ENCODE assay signal across 11 mouse cellular contexts in the genomic region with DNA sequence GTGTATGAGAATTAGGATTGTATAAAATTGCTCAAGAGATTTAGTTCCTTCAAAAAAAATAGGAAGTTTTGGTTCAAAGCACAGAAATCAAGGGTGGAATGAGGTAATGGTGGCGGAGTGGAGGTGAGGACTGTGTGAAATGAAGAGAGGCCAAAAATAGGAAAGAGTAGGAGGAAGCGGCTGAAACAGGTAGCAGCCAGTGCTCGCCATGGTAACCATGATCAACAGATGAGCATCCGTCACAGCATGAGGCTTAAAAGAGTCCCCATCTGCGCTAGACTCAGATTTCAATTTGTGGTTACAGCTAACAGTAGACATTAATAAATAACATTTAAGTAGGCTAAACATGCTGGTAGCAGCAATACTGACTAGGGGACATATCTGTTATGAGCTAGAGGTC. TPM values are rescaled to one million over a fixed set of nuclear protein-coding genes. Genes with fewer than 3 reads are reported as not detected.
DNase-seq lines count a peak whose midpoint lies in the region; ATAC-seq lines count a peak whose summit lies in the region.
"Had no signal": no experiment of that assay in that cellular context is flagged by ENCODE, and none has a peak within 500 bp of the region (broad histone marks: within the 10 kb centered on the region; RNA-seq: fewer than 3 reads in every experiment).

No protein-coding gene starts in this region.

- no peak overlapping the region for H3K4me3 ChIP-seq in hindbrain, embryonic 16.5 days (ENCODE audit: low read length)
- H3K4me3 ChIP-seq in hindbrain, embryonic 11.5 days (ENCODE audit: low read depth, low read length), result no peak overlapping the region
- H3K4me3 ChIP-seq in intestine, embryonic 15.5 days (replicated peaks), result no peak overlapping the region

- H3K27ac ChIP-seq in hindbrain, embryonic 16.5 days (ENCODE audit: low read depth, low read length), result no peak overlapping the region
- H3K27ac ChIP-seq in hindbrain, embryonic 11.5 days (ENCODE audit: low read depth, low read length), result no peak overlapping the region
- no peak overlapping the region for H3K27ac ChIP-seq in intestine, embryonic 15.5 days
- H3K27ac ChIP-seq: kidney, postnatal 0 days had no signal

- H3K4me1 ChIP-seq in hindbrain, embryonic 16.5 days (ENCODE audit: control insufficient read depth, insufficient read depth, low read depth, low read length), result peaks cover 4% of the 10 kb centered on the region
- no peaks in the 10 kb centered on the region for H3K4me1 ChIP-seq in hindbrain, embryonic 11.5 days (replicated peaks; ENCODE audit: control insufficient read depth, insufficient read depth, low read length)
- peaks cover 10% of the 10 kb centered on the region; the same call in 1 of the 2 replicates for H3K4me1 ChIP-seq in intestine, embryonic 15.5 days (replicated peaks)

- no peak overlapping the region for H3K9ac ChIP-seq in hindbrain, embryonic 16.5 days (ENCODE audit: low read depth, low read length)
- no peak overlapping the region for H3K9ac ChIP-seq in hindbrain, embryonic 11.5 days (ENCODE audit: low read depth, low read length)
- no peak overlapping the region for H3K9ac ChIP-seq in intestine, embryonic 15.5 days

- intact Hi-C loops in left cerebral cortex, postnatal 25 days (cut with DNase I), result no loop called here

- no peak for DNase-seq in hindbrain, embryonic 11.5 days (ENCODE audit: low spot score)
- DNase-seq in A20 (ENCODE audit: low read depth, low spot score), result peak; percentile 51
- DNase-seq in T-cell, adult 2 months (ENCODE audit: low spot score), result peak; percentile 65
- peak; percentile 41 to 75 for DNase-seq in left cerebral cortex, postnatal 25 days (ENCODE audit: low spot score in 2 of 2)
- DNase-seq in thymus, postnatal 25 days, result no peak
- DNase-seq in gastrocnemius, postnatal 4 days (ENCODE audit: low spot score in 2 of 2), result no peak
- DNase-seq: lung, postnatal 4 days; thymus, adult 2 months had no signal

- no peaks in the 10 kb centered on the region for H3K36me3 ChIP-seq in hindbrain, embryonic 16.5 days (ENCODE audit: control insufficient read depth, insufficient read depth, low read length)
- H3K36me3 ChIP-seq in hindbrain, embryonic 11.5 days (ENCODE audit: control insufficient read depth, insufficient read depth, low read length), result no peaks in the 10 kb centered on the region
- no peaks in the 10 kb centered on the region for H3K36me3 ChIP-seq in intestine, embryonic 15.5 days

- 0 out of 2 replicates have a peak, but pooled peaks have one; percentile 60 for ATAC-seq in hindbrain, embryonic 16.5 days
- ATAC-seq in hindbrain, embryonic 11.5 days (ENCODE audit: low FRiP score), result no peak
- ATAC-seq in intestine, embryonic 15.5 days, result no peak

- WGBS in hindbrain, embryonic 16.5 days, result 63% methylated on average over 5 of the region's 5 CpGs
- WGBS in hindbrain, embryonic 11.5 days, result 83% methylated on average over 5 of the region's 5 CpGs
- WGBS in intestine, embryonic 15.5 days, result 67% methylated on average over 5 of the region's 5 CpGs

- H3K27me3 ChIP-seq in hindbrain, embryonic 16.5 days (replicated peaks; ENCODE audit: control insufficient read depth, insufficient read depth, low read length), result no peaks in the 10 kb centered on the region
- H3K27me3 ChIP-seq in hindbrain, embryonic 11.5 days (ENCODE audit: control insufficient read depth, insufficient read depth, low read length), result no peaks in the 10 kb centered on the region
- H3K27me3 ChIP-seq in intestine, embryonic 15.5 days (replicated peaks), result no peaks in the 10 kb centered on the region

- no peak overlapping the region for H3K4me2 ChIP-seq in hindbrain, embryonic 16.5 days (ENCODE audit: low read length)
- no peak overlapping the region for H3K4me2 ChIP-seq in hindbrain, embryonic 11.5 days (replicated peaks; ENCODE audit: low read depth, low read length)
- H3K4me2 ChIP-seq in intestine, embryonic 15.5 days (replicated peaks), result no peak overlapping the region

- H3K9me3 ChIP-seq in hindbrain, embryonic 16.5 days (ENCODE audit: control insufficient read depth, low read length), result no peaks in the 10 kb centered on the region
- H3K9me3 ChIP-seq in hindbrain, embryonic 11.5 days (ENCODE audit: control insufficient read depth, low read length), result no peaks in the 10 kb centered on the region
- H3K9me3 ChIP-seq in intestine, embryonic 15.5 days, result no peaks in the 10 kb centered on the region

RNA-seq across cellular contexts. Expression of a gene that starts 33.4 kb away (rescaled TPM):
- polyA plus RNA-seq in hindbrain, embryonic 16.5 days (2015; fragmentation: Nextera tagmentation; extraction: Ambion mirVana), result 2.6 and 2.9 TPM in 2 replicates
- polyA plus RNA-seq in hindbrain, embryonic 11.5 days (2014; fragmentation: Nextera tagmentation; extraction: Ambion mirVana), result 2.1 and 2.2 TPM in 2 replicates
- total RNA-seq in left cerebral cortex, postnatal 25 days (2021), result 10 to 100 TPM; 79.4 to 84.9 TPM
- 0.85 and 1.2 TPM in 2 replicates for polyA plus RNA-seq in intestine, embryonic 15.5 days (2015; fragmentation: Nextera tagmentation; extraction: Ambion mirVana)
- total RNA-seq in gastrocnemius, postnatal 4 days (2021), result 1 to 10 TPM; 8.6 to 8.9 TPM

Comparison
In these comparisons a context has a peak if more than half of its experiments do, and no peak if none do; other contexts are left out.
1. DNase-seq: peak in A20 (single experiment), T-cell, adult 2 months (single experiment) and left cerebral cortex, postnatal 25 days (2 of 2); none in hindbrain, embryonic 11.5 days (single experiment), thymus, postnatal 25 days (single experiment) and gastrocnemius, postnatal 4 days (0 of 2).